Mouse (Mus musculus) erythroblast, embryonic 14.5 days (primary cell): ENCODE measurements around the gene Pid1.

Experiments used
- GATA1 ChIP-seq: IDR thresholded peaks from 2 replicates; pipeline ENCODE4 v1.6.1; 2012; ENCODE audit warnings: low read length, inconsistent platforms, mixed read lengths
- TAL1 ChIP-seq: IDR thresholded peaks from 3 replicates; pipeline ENCODE4 v1.6.1; 2012; ENCODE audit warnings: low read length, inconsistent platforms, mixed read lengths

DNA sequence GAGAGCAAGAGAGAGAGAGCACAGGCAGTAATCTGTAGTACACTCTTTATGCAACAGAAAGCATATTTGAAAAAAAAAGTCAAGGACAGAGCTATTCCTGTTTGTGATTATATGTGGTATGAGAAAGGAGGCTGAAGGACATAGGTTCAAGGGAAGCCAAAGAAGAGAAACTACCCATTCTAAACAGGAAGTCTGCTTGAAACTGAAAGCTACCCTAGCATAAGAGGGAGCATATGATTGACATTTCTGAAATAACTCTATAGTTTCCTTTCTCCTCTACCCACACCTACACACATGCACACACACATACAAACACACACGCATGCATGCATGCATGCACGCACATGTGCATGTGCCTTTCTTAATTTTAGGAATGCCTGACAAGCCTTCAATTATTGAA lies 123.8 kb downstream of the Pid1 start:
- TF ChIP-seq GATA1 (no peak), TAL1 (no peak)
